Mouse (Mus musculus) right cerebral cortex, postnatal 25 days (tissue): ENCODE data around the gene Dmrtc2.
"Not testable (repeated sequence)": the region's sequence is repeated elsewhere in the genome, so short reads cannot be mapped to it uniquely, and the experiment has no call there.

ENCODE experiments used
- DNase-seq: peaks from one replicate; pipeline ENCODE4 v3.0.0; 2022

The Dmrtc2 gene

DNA sequence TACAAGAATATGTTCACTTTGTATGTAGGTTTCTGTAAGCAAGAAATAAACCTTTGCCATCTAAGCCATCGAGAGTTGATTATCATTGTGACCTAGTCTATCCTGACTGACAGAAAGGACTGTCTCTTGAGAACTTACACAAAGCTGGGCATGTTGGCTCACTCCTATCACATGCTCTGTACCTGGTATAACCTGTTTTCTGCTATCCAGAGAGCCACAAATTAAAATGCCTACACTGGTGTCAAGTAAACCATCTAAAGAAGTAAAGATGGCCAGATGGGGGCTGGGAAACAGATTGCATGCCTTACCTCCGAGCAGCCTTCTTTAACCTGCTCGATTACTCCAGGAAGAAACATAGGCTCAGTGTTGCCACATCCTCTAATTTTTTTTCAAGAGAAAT, 7.7 kb downstream of the Dmrtc2 start:
- no peak for DNase-seq

DNA sequence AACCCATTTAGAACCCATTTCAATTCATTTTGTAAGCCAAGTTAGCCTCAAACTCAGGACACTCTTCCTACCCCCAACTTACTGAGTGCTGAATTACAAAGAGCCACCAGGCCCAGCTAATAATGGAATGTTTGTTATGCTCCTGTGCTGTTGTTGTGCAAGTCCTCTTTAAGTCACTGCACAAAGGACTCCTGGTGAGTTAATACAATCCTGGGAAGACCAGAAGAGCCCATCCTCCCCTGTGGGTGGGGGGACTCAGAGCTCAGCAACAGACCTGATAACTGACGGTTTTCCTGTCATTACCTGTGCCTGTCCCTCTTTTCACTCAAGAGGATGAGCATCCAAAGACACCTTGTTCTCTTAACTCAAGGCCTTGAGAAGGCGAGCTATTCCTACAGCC, 9.8 kb downstream of the Dmrtc2 start:
- DNase-seq: no peak

DNA sequence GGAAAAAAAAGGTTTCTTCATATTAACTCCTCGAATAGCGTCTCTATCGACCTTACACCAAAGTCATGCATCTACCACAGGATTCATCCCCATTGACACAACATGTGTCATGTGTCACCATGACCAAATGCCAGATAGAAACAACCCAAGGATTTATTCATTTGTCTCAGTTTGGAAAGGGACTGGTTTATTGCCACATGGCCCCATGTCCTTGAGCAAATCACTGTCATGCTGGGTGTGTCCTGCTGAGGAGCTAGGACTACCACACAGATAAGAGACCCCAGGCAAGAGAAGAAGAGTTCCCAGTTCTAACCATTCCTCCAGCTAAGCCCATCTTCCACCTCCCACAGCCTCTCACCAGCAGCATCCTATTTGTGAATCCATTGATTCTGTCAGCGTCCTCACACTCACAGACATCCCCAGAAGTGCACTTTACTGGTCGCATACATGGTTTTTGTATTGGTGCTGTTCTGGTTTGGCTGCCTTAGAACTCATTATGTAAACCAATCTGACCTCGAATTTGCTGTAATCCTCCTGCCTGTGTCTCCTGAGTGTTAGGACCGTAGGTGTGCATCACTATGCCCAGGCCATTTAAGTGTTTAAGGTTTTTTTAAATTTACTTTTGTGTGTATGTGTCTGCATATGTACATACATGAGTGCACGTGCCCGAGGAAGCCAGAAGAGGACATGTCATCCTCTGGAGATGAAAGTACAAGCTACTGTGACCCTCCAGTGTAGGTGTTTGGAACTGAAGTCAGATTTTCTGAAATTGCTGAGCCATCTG, 12.8 kb downstream of the Dmrtc2 start:
- no peak for DNase-seq

DNA sequence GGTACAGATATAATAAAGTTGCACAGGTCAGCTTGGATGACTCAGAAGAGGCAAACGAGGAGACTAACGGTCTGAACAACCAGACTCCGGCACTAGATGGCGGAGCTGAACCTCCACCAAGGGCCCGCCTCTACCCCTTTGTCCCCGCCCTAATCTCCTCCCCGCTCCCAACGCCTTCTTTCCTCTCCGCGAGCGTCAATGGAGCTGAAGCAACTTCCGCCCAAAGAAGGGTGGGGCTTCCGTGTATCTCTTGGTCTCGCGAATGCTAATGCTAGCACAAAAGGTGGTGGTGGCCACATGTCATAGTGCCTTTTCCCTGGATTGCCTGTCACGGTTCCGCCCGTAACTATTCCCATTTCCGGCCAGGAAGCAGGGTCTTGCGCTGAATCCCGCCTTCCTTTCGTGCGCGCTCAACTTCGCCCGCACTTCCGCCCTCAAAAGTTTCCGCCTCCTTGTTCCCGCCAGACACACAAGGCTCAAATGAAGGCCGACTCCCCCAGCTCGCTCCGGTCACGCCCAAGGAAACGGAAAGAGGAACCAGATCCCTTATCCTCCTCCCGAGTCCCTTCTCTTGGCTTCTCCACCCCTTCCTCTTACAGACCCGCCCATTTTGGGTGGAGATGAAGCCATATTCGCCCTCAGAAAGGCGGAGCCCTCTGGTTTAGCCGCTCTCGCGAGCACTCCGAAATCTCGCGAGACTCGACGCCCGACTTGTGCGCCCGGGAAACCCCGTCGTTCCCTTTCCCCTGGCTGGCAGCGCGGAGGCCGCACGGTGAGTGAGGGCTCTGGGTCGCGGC, 14.2 kb downstream of the Dmrtc2 start, which contains the start of gene Rps19:
Gene Rps19 (plus strand): TSS at position 476 of the 797 bp plus-strand sequence.
- DNase-seq: peak; percentile 95

DNA sequence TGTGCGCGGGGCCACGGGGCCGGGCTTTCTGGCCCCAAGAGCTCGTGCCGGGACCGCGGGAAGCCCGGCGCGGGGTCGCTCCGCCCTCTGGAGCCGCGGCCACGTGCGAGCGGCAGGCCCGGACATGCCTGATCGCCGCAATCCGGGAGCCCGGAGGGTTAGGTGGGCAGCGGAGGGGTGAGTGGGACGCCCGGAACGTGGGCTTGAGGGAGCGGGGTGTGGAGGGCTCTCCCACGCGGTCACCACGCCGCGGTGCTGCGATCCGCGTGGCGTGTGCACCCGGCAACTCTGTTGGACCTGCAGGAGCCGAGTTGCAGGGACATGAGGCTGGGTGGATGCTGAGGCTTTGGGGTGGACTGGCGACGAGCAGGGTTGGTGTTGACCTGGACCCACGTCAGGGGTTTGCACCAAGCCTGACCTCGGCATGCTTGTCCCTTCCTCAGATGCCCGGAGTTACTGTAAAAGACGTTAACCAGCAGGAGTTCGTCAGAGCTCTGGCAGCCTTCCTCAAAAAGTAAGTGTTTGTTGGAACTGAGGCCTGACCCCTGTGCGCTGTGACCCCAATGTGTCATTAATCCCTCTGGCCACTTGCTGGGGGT, 14.9 kb downstream of the Dmrtc2 start:
- no peak for DNase-seq

DNA sequence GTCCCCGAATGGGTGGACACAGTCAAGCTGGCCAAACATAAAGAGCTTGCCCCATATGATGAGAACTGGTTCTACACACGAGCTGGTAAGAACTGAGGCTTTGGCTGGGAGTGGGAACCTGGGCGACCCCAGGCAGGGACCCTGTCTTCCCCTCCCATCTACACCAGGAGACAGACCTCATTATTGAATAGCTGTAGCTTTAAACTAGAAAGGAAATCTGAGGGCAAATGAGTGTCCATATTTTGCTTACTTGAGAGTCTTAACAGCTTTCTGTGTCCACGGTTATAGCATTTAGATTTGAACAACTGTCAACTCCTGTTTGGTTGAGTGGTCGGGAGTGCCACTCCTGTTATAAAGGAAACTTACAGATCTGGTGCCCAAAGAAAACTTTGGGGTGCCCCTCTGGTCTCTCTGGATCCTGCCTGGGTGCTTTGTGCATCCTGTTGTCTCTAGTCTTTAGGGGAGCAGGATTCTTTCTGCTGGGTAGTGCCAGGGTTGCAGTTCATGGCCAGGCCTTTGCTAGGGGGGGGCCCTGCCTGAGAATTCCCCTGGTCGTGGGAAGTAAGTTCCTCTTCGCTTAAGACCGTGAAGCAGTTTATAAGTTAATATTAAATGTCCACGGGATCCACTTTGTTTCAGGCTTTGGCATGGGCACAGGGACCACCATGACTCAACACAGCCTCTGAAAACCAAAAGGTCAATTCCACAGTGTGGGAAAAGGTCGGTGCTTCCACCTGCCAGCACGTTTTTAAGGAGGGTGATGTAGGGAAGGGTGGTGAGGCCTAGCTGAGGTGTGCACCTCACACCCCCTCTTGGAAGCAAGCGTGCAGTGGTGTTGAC, 15.8 kb downstream of the Dmrtc2 start:
- DNase-seq: no peak

DNA sequence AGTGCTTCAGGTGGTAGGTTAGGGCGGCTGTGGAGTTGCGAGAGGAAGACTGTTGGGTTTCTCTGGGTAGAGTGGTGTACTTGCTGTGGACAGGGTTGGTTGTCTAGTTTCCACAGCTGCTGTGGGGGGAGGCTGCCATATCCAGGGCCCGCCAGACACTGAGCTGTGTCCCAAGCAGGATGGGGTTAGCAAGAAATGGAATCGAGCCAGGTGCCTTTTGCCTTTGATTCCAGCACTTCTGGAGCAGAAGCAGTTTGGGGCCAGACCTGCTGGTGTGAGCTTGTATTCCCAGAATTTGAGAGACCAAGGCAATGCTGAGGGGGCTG, 16.4 kb downstream of the Dmrtc2 start:
- DNase-seq: no peak

DNA sequence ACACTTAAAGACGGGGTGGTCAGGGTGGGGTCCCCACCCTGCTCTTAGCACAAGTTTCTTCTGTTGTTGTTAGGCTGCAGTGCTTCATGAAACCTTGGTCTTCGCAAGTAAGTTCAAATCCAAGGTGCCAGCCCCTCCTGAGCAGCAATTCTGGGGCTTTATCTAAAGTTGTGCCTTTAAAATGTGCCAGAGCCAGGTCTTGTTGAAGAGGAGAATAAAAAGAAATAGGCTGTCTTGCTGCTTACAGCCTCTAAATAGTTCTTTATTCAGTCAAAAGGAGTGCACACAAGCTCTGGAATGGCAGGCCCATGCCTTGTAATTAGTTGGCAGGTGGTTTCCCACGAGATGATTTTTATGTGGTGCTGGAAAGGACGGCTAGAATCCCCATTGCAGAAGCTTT, 17.2 kb downstream of the Dmrtc2 start:
- DNase-seq: no peak

DNA sequence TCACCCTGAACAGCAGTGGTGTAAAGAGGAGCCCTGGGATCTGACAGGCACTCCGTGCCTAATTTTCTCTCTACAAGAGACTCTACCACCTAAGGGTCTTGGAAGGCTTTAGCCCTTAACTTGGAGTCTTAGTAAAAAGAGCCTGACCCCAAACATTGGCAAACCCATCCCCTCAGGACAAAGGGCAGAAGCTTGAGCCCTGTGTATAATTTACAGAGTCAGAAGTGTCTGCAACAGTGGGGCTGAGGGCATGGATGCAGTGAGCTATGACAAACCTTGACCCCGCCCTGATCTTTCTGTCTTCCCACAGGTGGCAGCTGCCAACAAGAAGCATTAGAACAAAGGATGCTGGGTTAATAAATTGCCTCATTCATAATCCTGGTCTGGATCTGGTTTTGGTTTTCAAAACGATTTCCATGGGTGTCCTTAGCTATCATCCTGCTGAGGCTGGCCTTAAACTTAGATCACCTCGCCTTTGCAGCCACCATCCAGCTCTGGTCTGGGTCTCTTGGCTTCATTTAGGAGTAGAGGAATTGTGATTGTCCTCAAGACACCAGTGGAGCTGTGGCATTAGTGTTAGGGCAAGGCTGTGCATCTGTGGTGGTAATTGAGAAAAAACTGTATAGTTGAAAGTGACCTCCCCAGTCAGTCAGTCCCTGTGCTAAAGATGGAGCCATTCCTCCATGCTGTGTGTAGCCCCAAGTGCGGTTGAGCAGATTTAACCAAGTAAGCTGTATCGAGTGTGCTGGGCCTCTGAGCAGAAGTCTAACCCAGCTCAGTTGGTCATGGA, 19.8 kb downstream of the Dmrtc2 start:
- DNase-seq: no peak

DNA sequence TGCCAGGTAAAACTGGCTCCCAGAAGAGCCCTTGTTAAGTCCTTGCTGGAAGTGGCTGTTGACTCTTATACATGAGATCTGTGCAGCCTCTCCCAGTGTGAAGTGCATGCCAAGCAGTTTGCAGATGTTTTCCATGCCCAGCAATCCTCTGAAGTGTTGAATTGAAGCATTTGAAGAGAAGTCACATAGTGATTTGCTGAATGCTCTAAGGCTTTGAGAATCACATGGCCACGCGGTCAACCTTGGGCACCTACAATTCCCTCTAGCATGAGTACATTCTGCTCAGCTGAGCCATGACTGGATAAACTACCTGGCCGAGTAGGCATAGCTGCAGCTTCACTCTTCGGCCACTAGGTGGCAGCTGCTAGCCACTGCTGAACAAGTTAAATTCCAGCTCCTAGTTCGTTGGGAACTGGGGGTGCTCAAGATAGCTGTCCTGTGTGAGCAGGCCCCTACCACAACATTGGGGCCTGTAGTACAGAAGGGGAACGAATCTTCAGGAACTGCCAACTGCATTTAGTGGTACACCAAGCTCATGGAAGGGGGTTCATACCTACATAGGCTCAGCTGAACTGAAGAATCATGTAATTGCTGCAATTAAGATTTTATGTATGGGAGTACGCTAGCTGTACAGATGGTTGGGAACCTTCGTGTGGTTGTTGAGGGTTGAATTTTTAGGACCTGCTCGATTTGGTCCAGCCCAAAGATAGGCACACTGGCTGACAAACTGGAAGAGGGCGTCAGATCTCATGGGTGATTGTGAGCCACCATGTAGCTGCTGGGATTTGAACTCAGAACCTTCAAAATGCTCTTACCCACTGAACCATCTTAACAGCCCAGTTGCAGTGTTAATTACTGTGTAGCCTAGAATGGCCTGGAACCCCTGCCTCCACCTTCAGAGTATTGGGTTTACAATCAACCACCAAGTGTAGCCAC, 20.7 kb downstream of the Dmrtc2 start:
- peak; percentile 73 for DNase-seq

DNA sequence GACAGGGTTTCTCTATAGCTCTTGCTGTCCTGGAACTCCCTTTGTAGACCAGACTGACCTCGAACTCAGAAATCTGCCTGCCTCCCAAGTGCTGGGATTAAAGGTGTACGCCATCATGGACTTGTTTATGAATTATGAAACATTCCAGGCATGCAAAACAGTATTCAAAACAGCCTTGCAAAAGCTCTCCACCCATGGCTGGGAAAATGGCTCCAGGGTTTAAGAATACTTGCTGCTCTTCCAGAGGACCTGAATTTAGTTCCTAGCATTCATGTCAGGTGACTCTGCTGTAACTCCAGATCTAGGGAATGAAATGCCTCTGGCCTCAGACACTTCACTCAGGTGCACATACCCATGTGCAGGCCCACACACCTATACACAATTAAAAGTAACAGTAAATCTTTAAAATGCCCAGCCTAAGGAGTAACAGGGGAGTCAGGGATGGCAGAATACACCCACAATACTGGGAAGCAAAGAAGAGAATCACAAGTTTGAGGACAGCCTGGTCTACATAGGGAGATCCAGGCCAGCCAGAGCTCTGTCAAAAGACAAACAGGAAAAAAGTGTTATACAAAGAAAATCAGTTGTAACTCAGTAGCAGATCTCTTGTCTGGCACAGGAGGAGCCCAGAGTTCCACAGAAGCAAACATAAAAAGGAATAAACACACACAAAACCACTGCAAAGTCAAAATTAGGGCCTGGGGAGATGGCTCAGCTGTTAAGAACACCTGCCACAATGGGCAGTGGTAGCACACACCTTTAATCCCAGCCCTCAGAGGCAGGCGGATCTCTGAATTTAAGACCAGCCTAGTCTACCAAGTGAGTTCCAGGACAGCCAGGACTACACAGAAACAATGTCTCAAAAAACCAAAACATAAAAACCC, 21.6 kb downstream of the Dmrtc2 start:
- DNase-seq: no peak

DNA sequence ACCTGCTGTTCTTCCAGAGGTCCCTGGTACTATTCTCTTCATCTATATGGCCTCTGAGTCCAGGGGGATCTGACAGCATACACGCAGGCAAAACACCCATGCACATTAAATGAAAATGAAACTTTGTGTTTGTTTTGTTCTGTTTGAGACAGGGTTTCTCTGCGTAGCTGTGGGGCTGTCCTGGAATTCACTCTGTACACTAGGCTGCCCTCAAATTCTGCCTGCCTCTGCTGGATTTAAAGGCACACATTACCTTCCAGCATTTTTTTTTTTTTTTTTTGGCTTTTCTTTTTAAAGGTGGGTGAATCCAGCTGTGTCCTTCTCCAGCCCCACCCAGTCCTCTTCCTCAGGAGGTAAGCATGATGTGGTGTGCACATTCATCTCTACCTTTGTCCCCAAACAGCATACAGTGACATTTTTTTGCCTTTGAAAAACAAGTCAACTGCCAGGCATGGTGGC, 22.3 kb downstream of the Dmrtc2 start:
- DNase-seq: no peak

DNA sequence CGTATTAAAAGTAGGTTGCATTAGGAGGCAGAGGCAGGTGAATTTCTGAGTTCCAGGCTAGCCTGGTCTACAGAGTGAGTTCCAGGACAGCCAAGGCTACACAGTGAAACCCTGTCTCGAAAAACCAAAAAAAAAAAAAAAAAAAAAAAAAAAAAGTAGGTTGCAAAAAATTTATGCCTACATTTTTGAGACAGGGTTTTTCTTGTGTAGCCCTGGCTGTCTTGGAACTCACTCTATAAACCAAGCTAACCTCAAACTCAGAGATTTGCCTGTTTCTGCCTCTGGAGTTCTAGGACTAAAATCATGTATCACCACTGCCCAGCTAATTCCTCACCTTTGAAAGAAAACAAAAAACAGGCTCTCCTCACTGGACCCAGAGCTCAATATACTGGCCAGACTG, 25.9 kb downstream of the Dmrtc2 start:
- DNase-seq: not testable (repeated sequence)

DNA sequence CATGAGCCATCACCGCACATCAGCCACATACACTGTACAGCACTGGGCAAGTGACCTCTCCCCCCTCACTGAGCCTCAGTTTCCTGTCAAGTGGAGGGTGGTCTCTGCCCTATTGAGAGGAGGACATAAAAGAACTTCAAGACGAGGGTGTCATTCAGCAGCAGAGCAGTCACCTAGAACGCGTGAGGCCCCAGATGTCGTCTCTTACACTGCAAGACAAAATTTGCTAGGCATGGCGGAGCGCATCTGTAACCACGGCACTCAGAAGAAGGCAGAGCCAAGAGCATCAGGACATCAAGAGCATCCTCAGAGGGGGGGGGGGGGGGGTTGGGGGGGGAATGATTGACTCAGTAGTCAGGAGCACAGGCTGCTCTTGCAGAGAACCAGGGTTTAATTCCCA, 26.4 kb downstream of the Dmrtc2 start:
- no peak for DNase-seq

DNA sequence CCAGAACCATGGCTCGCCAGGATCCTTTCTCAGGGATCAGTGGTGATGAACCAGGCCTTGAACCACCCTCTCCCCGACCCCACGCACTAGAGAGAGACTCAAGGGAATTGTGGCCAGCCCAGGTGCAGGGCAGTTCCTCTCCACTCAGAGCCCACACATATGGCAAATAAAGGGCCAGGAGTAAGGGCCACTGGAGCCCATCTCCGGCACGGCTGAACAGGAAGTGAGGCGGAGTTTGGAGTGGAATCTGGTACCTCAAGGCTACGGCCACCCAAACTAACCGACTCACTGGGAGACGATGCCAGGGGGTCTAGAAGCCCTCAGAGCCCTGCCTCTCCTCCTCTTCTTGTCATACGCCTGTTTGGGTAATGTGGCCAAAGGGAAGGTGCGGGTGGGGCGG, 27.4 kb downstream of the Dmrtc2 start, which contains the start of gene Cd79a:
Gene Cd79a (plus strand): TSS at position 158 of the 400 bp plus-strand sequence.
- no peak for DNase-seq

DNA sequence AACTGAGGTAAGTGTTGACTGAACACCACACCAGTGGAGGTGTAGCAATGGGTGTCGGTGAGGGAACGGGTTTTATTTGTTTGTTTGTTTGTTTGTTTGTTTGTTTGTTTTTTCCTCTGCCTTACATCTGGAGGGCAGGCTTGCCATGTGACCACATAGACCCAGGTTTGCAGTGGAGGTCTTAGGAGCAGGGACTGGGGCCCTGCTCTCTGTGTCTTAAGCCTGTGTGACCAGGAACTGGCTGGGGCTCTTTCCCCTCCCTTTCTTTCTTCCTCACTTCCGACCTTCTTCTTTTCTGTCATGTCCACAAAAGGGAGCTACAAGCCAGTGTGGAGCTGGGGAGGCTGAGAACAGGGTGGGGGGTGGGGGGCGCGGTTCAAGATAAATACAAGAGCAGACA, 28.1 kb downstream of the Dmrtc2 start:
- no peak for DNase-seq

DNA sequence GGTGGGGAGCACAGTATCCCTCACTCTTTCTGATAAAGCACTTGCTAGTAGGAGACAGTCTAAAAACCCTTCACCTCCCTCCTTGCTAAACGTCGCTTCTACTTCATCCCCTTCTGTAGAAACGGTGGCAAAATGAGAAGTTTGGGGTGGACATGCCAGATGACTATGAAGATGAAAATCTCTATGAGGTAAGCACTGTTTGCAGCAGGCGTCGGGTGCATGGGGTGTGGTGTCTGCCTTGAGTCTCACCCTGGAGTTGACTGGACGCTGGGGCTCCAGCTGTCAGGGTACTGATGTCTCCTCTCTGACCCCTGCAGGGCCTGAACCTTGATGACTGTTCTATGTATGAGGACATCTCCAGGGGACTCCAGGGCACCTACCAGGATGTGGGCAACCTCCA, 31.3 kb downstream of the Dmrtc2 start:
- no peak for DNase-seq

DNA sequence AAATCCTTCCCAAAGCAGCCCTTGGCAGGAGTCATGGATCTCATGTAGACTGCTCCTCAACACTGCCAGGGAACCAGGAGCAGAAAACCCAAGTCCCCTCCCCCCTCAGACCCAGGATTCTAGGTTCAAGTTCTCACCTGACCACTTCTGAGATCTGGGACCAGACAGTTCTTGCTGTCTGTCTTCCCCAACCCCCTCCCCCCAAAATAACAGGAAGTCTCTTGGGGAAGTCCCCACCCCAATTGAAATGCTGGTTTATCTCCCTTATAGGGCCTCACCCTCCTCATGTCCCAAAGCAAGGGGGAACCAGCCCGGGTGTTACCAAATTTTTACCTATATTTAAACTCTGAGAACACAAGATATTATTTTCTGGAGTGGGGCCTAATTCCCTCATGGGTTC, 32.0 kb downstream of the Dmrtc2 start:
- DNase-seq: no peak

DNA sequence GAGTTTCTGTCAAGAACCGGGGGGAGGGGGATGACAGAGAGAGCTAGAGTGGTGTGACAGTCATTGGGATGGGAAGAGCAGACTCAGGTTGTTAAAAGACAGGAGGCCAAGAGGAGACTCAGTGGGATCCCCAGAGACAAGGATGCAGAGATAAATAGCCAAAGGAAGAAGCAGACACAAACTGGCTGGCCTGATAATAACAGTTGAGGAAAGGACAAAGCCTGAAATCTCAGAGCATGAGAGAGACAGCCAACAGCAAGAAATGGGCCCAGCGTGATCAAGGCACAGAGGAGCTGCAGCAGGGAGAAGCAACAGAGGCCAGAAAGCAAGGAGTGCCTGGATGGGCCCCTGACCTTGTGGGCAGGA, 32.4 kb downstream of the Dmrtc2 start:
- no peak for DNase-seq
